ENCODE assay signal across 7 mouse cellular contexts in the genomic region with DNA sequence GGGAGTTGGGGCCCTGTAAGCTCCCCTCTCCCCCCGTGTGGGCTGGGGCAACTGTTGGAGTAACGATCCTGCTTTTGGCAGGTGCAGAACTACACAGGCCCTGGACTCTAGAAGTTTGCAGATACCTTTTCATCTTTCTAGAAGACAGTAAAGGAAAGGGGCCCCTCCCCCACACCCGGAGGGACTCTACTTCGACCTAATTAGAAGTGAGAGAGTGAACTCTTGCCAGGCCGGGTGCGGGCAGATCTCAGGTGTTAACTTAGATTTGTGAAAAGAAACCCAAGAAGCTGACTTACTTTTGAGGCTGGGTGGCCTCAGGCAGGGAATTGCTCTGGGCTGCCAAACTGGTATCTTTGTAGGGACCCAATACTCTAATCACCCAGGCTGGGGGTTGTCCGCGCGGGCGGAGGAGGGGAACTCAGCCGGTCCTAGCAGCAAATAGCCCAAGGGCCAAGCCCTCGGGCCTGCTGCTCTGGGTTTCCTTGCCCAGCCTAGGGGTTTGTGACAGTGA. TPM values are rescaled to one million over a fixed set of nuclear protein-coding genes. Genes with fewer than 3 reads are reported as not detected.
DNase-seq lines count a peak whose midpoint lies in the region; ATAC-seq and TF ChIP-seq lines count a peak whose summit lies in the region.

No protein-coding gene starts in this region.

- peaks cover 5% of the 10 kb centered on the region for H3K4me1 ChIP-seq in thymus, adult 2 months (replicated peaks; ENCODE audit: control insufficient read depth, insufficient read depth, low read length)
- H3K4me1 ChIP-seq in hindbrain, embryonic 10.5 days (replicated peaks), result peaks cover 49% of the 10 kb centered on the region
- peaks cover 19% of the 10 kb centered on the region for H3K4me1 ChIP-seq in limb, embryonic 11.5 days (ENCODE audit: control insufficient read depth, insufficient read depth, low read length)
- H3K4me1 ChIP-seq in midbrain, postnatal 0 days (ENCODE audit: insufficient read depth, low read length), result peaks cover 13% of the 10 kb centered on the region; the same call in 1 of the 2 replicates

- DNase-seq in thymus, adult 2 months, result peak; percentile 4
- no peak for DNase-seq in thymus, postnatal 36 days
- peak; percentile 70 for DNase-seq in embryo, embryonic 11 days
- no peak for DNase-seq in hindbrain, embryonic 10.5 days (ENCODE audit: low spot score)
- peak; percentile 73 for DNase-seq in limb, embryonic 11.5 days (ENCODE audit: low spot score)
- DNase-seq in midbrain, postnatal 0 days (ENCODE audit: low spot score), result peak; percentile 30
- no peak for DNase-seq in ovary, postnatal 14 days (ENCODE audit: low spot score)

- peak overlapping the region; percentile 97 for H3K9ac ChIP-seq in limb, embryonic 11.5 days (ENCODE audit: low read length)
- H3K9ac ChIP-seq in midbrain, postnatal 0 days (replicated peaks; ENCODE audit: low read length, poor library complexity, severe bottlenecking), result peak overlapping the region; percentile 82

- peaks cover 18% of the 10 kb centered on the region for H3K27me3 ChIP-seq in thymus, adult 2 months (ENCODE audit: control insufficient read depth, insufficient read depth, low read length)
- H3K27me3 ChIP-seq in hindbrain, embryonic 10.5 days (ENCODE audit: insufficient read depth, poor library complexity, severe bottlenecking), result peaks cover 30% of the 10 kb centered on the region
- H3K27me3 ChIP-seq in limb, embryonic 11.5 days (ENCODE audit: control insufficient read depth, insufficient read depth, low read length), result no peaks in the 10 kb centered on the region
- 0 out of 2 replicates have a peak, but pooled peaks cover 5% of the 10 kb centered on the region for H3K27me3 ChIP-seq in midbrain, postnatal 0 days (ENCODE audit: insufficient read depth, low read length)

- ATAC-seq in limb, embryonic 11.5 days (ENCODE audit: insufficient number of reproducible peaks, low FRiP score, low TSS enrichment, low read depth), result peak; percentile 1
- ATAC-seq in midbrain, postnatal 0 days (ENCODE audit: low FRiP score), result no peak

- no peaks in the 10 kb centered on the region for H3K36me3 ChIP-seq in thymus, adult 2 months (ENCODE audit: control insufficient read depth, insufficient read depth, low read length)
- H3K36me3 ChIP-seq in hindbrain, embryonic 10.5 days, result peaks cover 33% of the 10 kb centered on the region
- H3K36me3 ChIP-seq in limb, embryonic 11.5 days (ENCODE audit: control insufficient read depth, insufficient read depth, low read length), result peaks cover 14% of the 10 kb centered on the region
- no peaks in the 10 kb centered on the region for H3K36me3 ChIP-seq in midbrain, postnatal 0 days (ENCODE audit: insufficient read depth, low read length)

- no peak overlapping the region for H3K27ac ChIP-seq in thymus, adult 2 months (ENCODE audit: control insufficient read depth, insufficient read depth, low read length)
- peak overlapping the region; percentile 98 for H3K27ac ChIP-seq in hindbrain, embryonic 10.5 days
- H3K27ac ChIP-seq in limb, embryonic 11.5 days (replicated peaks; ENCODE audit: low read depth, low read length), result peak overlapping the region; percentile 98
- H3K27ac ChIP-seq in midbrain, postnatal 0 days (ENCODE audit: low read depth, low read length), result 0 out of 2 replicates have a peak overlapping the region, but pooled peaks have one; percentile 6

- H3K9me3 ChIP-seq in hindbrain, embryonic 10.5 days, result peaks cover 12% of the 10 kb centered on the region
- H3K9me3 ChIP-seq in limb, embryonic 11.5 days (ENCODE audit: control insufficient read depth, low read length), result no peaks in the 10 kb centered on the region
- no peaks in the 10 kb centered on the region for H3K9me3 ChIP-seq in midbrain, postnatal 0 days (ENCODE audit: low read length)

- H3K4me2 ChIP-seq in limb, embryonic 11.5 days (ENCODE audit: low read depth, severe bottlenecking), result peak overlapping the region; percentile 95
- peak overlapping the region; percentile 87 for H3K4me2 ChIP-seq in midbrain, postnatal 0 days (ENCODE audit: low read depth, low read length, poor library complexity, severe bottlenecking)

- no peak for TF ChIP-seq CTCF in thymus, adult 2 months (IDR thresholded peaks at IDR 0.05; ENCODE audit: borderline replicate concordance, control insufficient read depth, extremely low read depth, insufficient read depth, low read length, poor library complexity)
- no peak for TF ChIP-seq CTCF in midbrain, postnatal 0 days (IDR thresholded peaks at IDR 0.05)

- WGBS in thymus, adult 2 months, result 24% methylated on average over 12 of the region's 12 CpGs
- under 1% methylated on average over 12 of the region's 12 CpGs for WGBS in hindbrain, embryonic 10.5 days
- 0% methylated on average over 12 of the region's 12 CpGs for WGBS in limb, embryonic 11.5 days
- WGBS in midbrain, postnatal 0 days, result 0% methylated on average over 12 of the region's 12 CpGs

- H3K4me3 ChIP-seq in thymus, adult 2 months (ENCODE audit: control insufficient read depth, insufficient read depth, low read length), result peak overlapping the region; percentile 39
- peak overlapping the region; percentile 94 for H3K4me3 ChIP-seq in hindbrain, embryonic 10.5 days
- peak overlapping the region; percentile 96 for H3K4me3 ChIP-seq in limb, embryonic 11.5 days (ENCODE audit: low read depth, low read length)
- H3K4me3 ChIP-seq in midbrain, postnatal 0 days (ENCODE audit: low read depth, low read length), result peak overlapping the region; percentile 87

- no peak for TF ChIP-seq POLR2A in thymus, adult 2 months (IDR thresholded peaks at IDR 0.05; ENCODE audit: control insufficient read depth, extremely low read depth, insufficient read depth, low read length, poor library complexity)

RNA-seq across cellular contexts. Expression of gene Hunk, which starts 1.4 kb away (rescaled TPM):
- polyA plus RNA-seq in thymus, adult 2 months (2012; rRNA removed), result 2.7 and 2.9 TPM in 2 replicates
- polyA plus RNA-seq in hindbrain, embryonic 10.5 days (2016; fragmentation: Nextera tagmentation; extraction: Ambion mirVana), result 12.7 and 14.4 TPM in 2 replicates
- polyA plus RNA-seq in limb, embryonic 11.5 days (2014; fragmentation: Nextera tagmentation; extraction: Ambion mirVana), result 19.0 and 22.7 TPM in 2 replicates
- 12.8 and 14.4 TPM in 2 replicates for total RNA-seq in midbrain, postnatal 0 days (2014; rRNA removed)
- 3.2 and 3.9 TPM in 2 replicates for polyA plus RNA-seq in midbrain, postnatal 0 days (2015; fragmentation: Nextera tagmentation; extraction: Ambion mirVana)

Comparison
In these comparisons a context has a peak if more than half of its experiments do, and no peak if none do; other contexts are left out.
1. DNase-seq: peak in thymus, adult 2 months (single experiment), embryo, embryonic 11 days (single experiment), limb, embryonic 11.5 days (single experiment) and midbrain, postnatal 0 days (single experiment); none in thymus, postnatal 36 days (0 of 2), hindbrain, embryonic 10.5 days (single experiment) and ovary, postnatal 14 days (single experiment).
2. H3K4me3 ChIP-seq: peak in every context shown above with its lines; median percentile 96 in limb, embryonic 11.5 days; 94 in hindbrain, embryonic 10.5 days; 87 in midbrain, postnatal 0 days; 39 in thymus, adult 2 months.